Mouse (Mus musculus): ENCODE results near the gene Cyp4a12a.
"Not testable (repeated sequence)": the region's sequence is repeated elsewhere in the genome, so short reads cannot be mapped to it uniquely, and the experiment has no call there.

Gene Cyp4a12a

GRCm38 (mm10) chr4:115298746-115299145 is at the start of gene Cyp4a12a:
Gene Cyp4a12a, plus strand, starts transcription at chr4:115299046.
- in situ Hi-C loops (cut with MboI, MseI), result loop anchor here (5.0 kb wide), 1 partner anchor 114 kb away; the partner anchor contains the start of gene Cyp4a12b

- in situ Hi-C loops (cut with MboI, MseI), result not testable (repeated sequence)
Observed at GRCm38 (mm10) chr4:115264687-115265569, 33.9 kb upstream of the Cyp4a12a start.

- in situ Hi-C loops (cut with MboI, MseI), result not testable (repeated sequence)
Observed at GRCm38 (mm10) chr4:115278215-115278982, 20.4 kb upstream of the Cyp4a12a start.

- in situ Hi-C loops (cut with MboI, MseI), result no loop called here
Observed at GRCm38 (mm10) chr4:115280342-115280741, 18.5 kb upstream of the Cyp4a12a start.

DNA sequence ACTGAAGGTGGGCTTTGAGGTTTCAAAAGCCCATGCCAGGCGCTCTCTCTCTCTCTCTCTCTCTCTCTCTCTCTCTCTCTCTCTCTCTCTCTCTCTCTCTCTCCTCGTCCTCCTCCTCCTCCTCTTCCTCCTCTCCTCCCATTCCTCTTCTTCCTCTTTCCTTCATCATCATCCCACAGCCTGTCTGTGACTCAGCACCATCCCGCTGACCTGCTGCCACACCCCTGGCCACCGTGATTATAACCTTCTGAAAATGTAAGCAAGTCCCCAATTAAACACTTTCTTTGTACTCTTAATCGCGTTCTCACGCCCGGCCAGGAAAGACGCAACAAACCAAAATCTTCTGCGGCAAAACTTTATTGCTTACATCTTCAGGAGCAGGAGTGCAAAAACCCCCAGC is 18.1 kb upstream of the Cyp4a12a start:
- in situ Hi-C loops (cut with MboI, MseI), result not testable (repeated sequence)

DNA sequence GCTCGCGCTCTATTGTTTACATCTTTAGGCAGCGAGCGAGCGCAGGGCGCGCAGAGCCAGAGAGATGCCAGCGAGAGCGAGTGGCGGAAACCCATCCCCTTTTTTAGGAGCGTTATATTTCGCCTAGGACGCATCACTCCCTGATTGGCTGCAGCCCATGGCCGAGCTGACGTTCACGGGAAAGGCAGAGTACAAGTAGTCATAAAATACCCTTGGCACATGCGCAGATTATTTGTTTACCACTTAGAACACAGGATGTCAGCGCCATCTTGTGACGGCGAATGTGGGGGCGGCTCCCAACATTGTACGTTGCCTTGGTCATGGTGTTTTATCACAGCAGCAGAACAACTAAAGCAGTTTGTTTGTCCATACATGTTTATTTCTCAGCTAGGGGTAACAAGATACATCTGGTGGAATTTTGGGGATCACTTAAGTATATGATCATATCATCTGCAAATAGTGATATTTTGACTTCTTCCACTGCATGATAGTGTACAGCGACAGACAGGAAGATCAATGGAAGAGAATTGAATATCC is 17.5 kb upstream of the Cyp4a12a start:
- in situ Hi-C loops (cut with MboI, MseI), result not testable (repeated sequence)

GRCm38 (mm10) chr4:115325722-115326121 is 26.9 kb downstream of the Cyp4a12a start:
- in situ Hi-C loops (cut with MboI, MseI), result not testable (repeated sequence)

DNA sequence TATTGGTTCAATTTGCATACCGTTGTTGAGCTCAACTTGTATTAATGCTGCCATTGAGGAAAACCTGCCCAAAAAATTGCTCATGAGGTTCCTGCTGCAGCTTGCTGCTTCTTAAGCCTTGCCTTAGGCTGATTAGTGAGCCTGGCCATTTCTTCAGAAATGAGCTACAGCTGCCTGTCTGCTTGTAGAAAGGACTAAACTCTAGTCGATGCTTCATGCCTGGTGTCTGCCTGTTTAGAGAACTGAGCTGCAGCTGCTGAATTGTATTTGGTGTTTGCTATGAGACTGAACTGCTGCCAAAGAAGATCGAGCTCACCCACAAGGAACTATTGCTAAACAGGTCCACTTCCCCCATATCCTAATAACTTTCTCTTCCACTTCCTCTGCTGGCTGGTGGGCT is 66.8 kb downstream of the Cyp4a12a start:
- in situ Hi-C loops (cut with MboI, MseI), result not testable (repeated sequence)

DNA sequence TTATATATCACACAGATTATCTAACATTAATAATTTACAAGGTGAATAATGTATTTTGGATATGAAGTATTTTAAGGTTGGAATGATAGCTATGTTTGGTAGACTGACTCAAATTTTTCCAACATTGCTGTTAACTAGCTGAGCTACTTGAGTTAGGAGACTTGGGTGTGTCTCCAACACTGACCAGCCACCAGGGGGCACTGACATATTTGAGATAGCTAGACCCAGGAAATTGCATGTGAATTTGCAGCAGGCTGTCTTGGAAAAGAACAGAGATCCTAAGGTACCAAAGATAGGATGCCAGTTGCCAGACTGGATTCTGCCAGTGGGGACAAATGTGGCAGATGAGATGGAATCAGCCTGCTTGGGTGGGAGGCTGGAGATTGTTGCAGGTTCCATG is 69.2 kb downstream of the Cyp4a12a start:
- in situ Hi-C loops (cut with MboI, MseI), result not testable (repeated sequence)

Measured in regulatory T cell (primary cell).